Mouse (Mus musculus): ENCODE results near the gene Soga3.

The Soga3 gene

GRCm38 (mm10) chr10:29208735-29209134 lies 65.1 kb downstream of the Soga3 start:
- no peak for DNase-seq (ENCODE audit: low read depth)

GRCm38 (mm10) chr10:29211453-29211852 lies 67.8 kb downstream of the Soga3 start, which contains the start of gene 9330159F19Rik:
TSS of gene 9330159F19Rik (plus strand) at chr10:29211606.
- DNase-seq (ENCODE audit: low read depth), result no peak

GRCm38 (mm10) chr10:29213534-29214100 lies 70.0 kb downstream of the Soga3 start:
- DNase-seq (ENCODE audit: low read depth), result no peak

GRCm38 (mm10) chr10:29216957-29217356 lies 73.3 kb downstream of the Soga3 start:
- no peak for DNase-seq (ENCODE audit: low read depth)

- DNase-seq (ENCODE audit: low read depth), result no peak
These were observed 73.8 kb downstream of the Soga3 start for GRCm38 (mm10) chr10:29217451-29217850.

- peak; percentile 3 for DNase-seq (ENCODE audit: low read depth)
These were observed 81.7 kb downstream of the Soga3 start for GRCm38 (mm10) chr10:29225329-29225728.

GRCm38 (mm10) chr10:29231208-29231607 lies 87.6 kb downstream of the Soga3 start:
- peak; percentile 15 for DNase-seq (ENCODE audit: low read depth)

Measured in NIH3T3 (cell line).